Mouse (Mus musculus) limb, embryonic 12.5 days (tissue): ENCODE measurements around the gene Sh3glb2. TPM values are rescaled to one million over a fixed set of nuclear protein-coding genes. Genes with fewer than 3 reads are reported as not detected.

Experiments
- ATAC-seq: fragments of 200-750 bp; cut with Nextera tagmentation; 2 replicates; pipeline ENCODE4 v1.8.0; 2017; ENCODE audit warnings: low read depth, moderate TSS enrichment; ENCODE audit not compliant: insufficient number of reproducible peaks, insufficient read depth, low FRiP score, low TSS enrichment
- H3K27ac ChIP-seq: fragments of 300-500 bp; sonication (generic); 2 replicates; pipeline ENCODE4 v1.5.1; 2016; ENCODE audit warnings: mild to moderate bottlenecking, moderate library complexity
- H3K27me3 ChIP-seq: fragments of 300-500 bp; sonication (generic); 2 replicates; pipeline ENCODE4 v1.6.1; 2016; ENCODE audit warnings: mild to moderate bottlenecking, moderate library complexity
- H3K36me3 ChIP-seq: fragments of 300-500 bp; sonication (generic); 2 replicates; pipeline ENCODE4 v1.6.1; 2016; ENCODE audit warnings: mild to moderate bottlenecking, moderate library complexity
- H3K4me1 ChIP-seq: fragments of 300-500 bp; sonication (generic); replicated peaks from 2 replicates; pipeline ENCODE4 v1.6.1; 2016
- H3K4me2 ChIP-seq: fragments of 300-500 bp; sonication (generic); 2 replicates; pipeline ENCODE4 v1.6.1; 2016; ENCODE audit warnings: mild to moderate bottlenecking, moderate library complexity
- H3K4me3 ChIP-seq: fragments of 300-500 bp; sonication (generic); replicated peaks from 2 replicates; pipeline ENCODE4 v1.5.1; 2016; ENCODE audit warnings: mild to moderate bottlenecking
- H3K9ac ChIP-seq: fragments of 300-500 bp; sonication (generic); replicated peaks from 2 replicates; pipeline ENCODE4 v1.6.1; 2016; ENCODE audit warnings: mild to moderate bottlenecking, moderate library complexity
- H3K9me3 ChIP-seq: fragments of 300-500 bp; sonication (generic); 2 replicates; pipeline ENCODE4 v1.6.1; 2016; ENCODE audit warnings: mild to moderate bottlenecking, moderate library complexity
- WGBS: fragments of 180-500 bp; shearing (Covaris S2); methylation state at CpG from one replicate; pipeline ENCODE4 v1.1.7; 2016; 5-methylcytosine and 5-hydroxymethylcytosine counted together
- polyA plus RNA-seq: library from polyadenylated mRNA; unstranded; fragments of >200 nt; fragmentation: Nextera tagmentation; extraction: Ambion mirVana; gene quantifications from 2 replicates; pipeline ENCODE4 v1.2.1, GENCODE M21; 2016

The Sh3glb2 gene
- polyA plus RNA-seq: 85.1 and 91.0 TPM in 2 replicates

GRCm38 (mm10) chr2:30358533-30359531, at the start of gene Sh3glb2:
Gene Sh3glb2 (minus strand): TSS chr2:30359337.
- peak within 1 kb of the TSS; percentile 77 for H3K27ac ChIP-seq
- peak; percentile 71 for ATAC-seq
- H3K9ac ChIP-seq: peak within 1 kb of the TSS; percentile 79
- peaks cover 18% of the 10 kb centered on the region for H3K36me3 ChIP-seq
- H3K9me3 ChIP-seq: no peaks in the 10 kb centered on the region
- peak within 1 kb of the TSS; percentile 78 for H3K4me3 ChIP-seq
- H3K27me3 ChIP-seq: no peaks in the 10 kb centered on the region
- 2% methylated on average over 73 of the region's 73 CpGs for WGBS
- H3K4me2 ChIP-seq: peak within 1 kb of the TSS; percentile 91
- peaks cover 21% of the 10 kb centered on the region for H3K4me1 ChIP-seq

- ATAC-seq: no peak
- no peaks in the 10 kb centered on the region for H3K27me3 ChIP-seq
- H3K9me3 ChIP-seq: no peaks in the 10 kb centered on the region
- WGBS: 82% methylated on average over 8 of the region's 8 CpGs
- no peak overlapping the region for H3K9ac ChIP-seq
- peaks cover 76% of the 10 kb centered on the region for H3K36me3 ChIP-seq
- no peak overlapping the region for H3K4me2 ChIP-seq
- no peak overlapping the region for H3K4me3 ChIP-seq
- no peaks in the 10 kb centered on the region for H3K4me1 ChIP-seq
- H3K27ac ChIP-seq: no peak overlapping the region
Measured at GRCm38 (mm10) chr2:30408452-30409100, 49.4 kb upstream of the Sh3glb2 start.

- Histone ChIP-seq H3K4me2 (no peak overlapping the region), H3K4me3 (no peak overlapping the region), H3K9me3 (no peaks in the 10 kb centered on the region), H3K9ac (no peak overlapping the region), H3K4me1 (no peaks in the 10 kb centered on the region), H3K27me3 (no peaks in the 10 kb centered on the region), H3K27ac (no peak overlapping the region), H3K36me3 (peaks cover 80% of the 10 kb centered on the region)
- WGBS: 92% methylated on average over 10 of the region's 10 CpGs
- no peak for ATAC-seq
Measured at GRCm38 (mm10) chr2:30407778-30408177, 48.6 kb upstream of the Sh3glb2 start.

GRCm38 (mm10) chr2:30407221-30407620, 48.1 kb upstream of the Sh3glb2 start:
- Histone ChIP-seq H3K9me3 (no peaks in the 10 kb centered on the region), H3K27me3 (no peaks in the 10 kb centered on the region), H3K27ac (no peak overlapping the region), H3K36me3 (peaks cover 80% of the 10 kb centered on the region), H3K4me3 (no peak overlapping the region), H3K9ac (no peak overlapping the region), H3K4me2 (no peak overlapping the region), H3K4me1 (no peaks in the 10 kb centered on the region)
- 91% methylated on average over 2 of the region's 2 CpGs for WGBS
- no peak for ATAC-seq

- Histone ChIP-seq H3K4me1 (no peaks in the 10 kb centered on the region), H3K27me3 (no peaks in the 10 kb centered on the region), H3K9ac (no peak overlapping the region), H3K4me2 (no peak overlapping the region), H3K9me3 (no peaks in the 10 kb centered on the region), H3K27ac (no peak overlapping the region), H3K4me3 (no peak overlapping the region), H3K36me3 (peaks cover 95% of the 10 kb centered on the region)
- 77% methylated on average over 1 of the region's 1 CpGs for WGBS
- no peak for ATAC-seq
Measured at GRCm38 (mm10) chr2:30403870-30404269, 44.7 kb upstream of the Sh3glb2 start.

- no peak overlapping the region for H3K4me3 ChIP-seq
- peaks cover 96% of the 10 kb centered on the region for H3K36me3 ChIP-seq
- no peaks in the 10 kb centered on the region for H3K9me3 ChIP-seq
- no peaks in the 10 kb centered on the region for H3K27me3 ChIP-seq
- WGBS: 69% methylated on average over 2 of the region's 2 CpGs
- no peak for ATAC-seq
- H3K4me2 ChIP-seq: no peak overlapping the region
- H3K27ac ChIP-seq: no peak overlapping the region
- H3K9ac ChIP-seq: no peak overlapping the region
- H3K4me1 ChIP-seq: no peaks in the 10 kb centered on the region
Measured at GRCm38 (mm10) chr2:30402843-30403242, 43.7 kb upstream of the Sh3glb2 start.

- H3K4me1 ChIP-seq: no peaks in the 10 kb centered on the region
- no peaks in the 10 kb centered on the region for H3K9me3 ChIP-seq
- ATAC-seq: no peak
- no peak overlapping the region for H3K4me2 ChIP-seq
- peaks cover 96% of the 10 kb centered on the region for H3K36me3 ChIP-seq
- no peak overlapping the region for H3K27ac ChIP-seq
- H3K4me3 ChIP-seq: no peak overlapping the region
- no peaks in the 10 kb centered on the region for H3K27me3 ChIP-seq
- H3K9ac ChIP-seq: no peak overlapping the region
- WGBS: 91% methylated on average over 9 of the region's 9 CpGs
Measured at GRCm38 (mm10) chr2:30402351-30402826, 43.3 kb upstream of the Sh3glb2 start.

- Histone ChIP-seq H3K4me3 (no peak overlapping the region), H3K4me1 (no peaks in the 10 kb centered on the region), H3K9ac (no peak overlapping the region), H3K36me3 (peaks cover 97% of the 10 kb centered on the region), H3K27ac (no peak overlapping the region), H3K27me3 (no peaks in the 10 kb centered on the region), H3K4me2 (no peak overlapping the region), H3K9me3 (no peaks in the 10 kb centered on the region)
- ATAC-seq: no peak
- 95% methylated on average over 1 of the region's 1 CpGs for WGBS
Measured at GRCm38 (mm10) chr2:30401581-30401980, 42.4 kb upstream of the Sh3glb2 start.

GRCm38 (mm10) chr2:30399191-30400171, 40.3 kb upstream of the Sh3glb2 start:
- Histone ChIP-seq H3K4me2 (no peak overlapping the region), H3K9ac (no peak overlapping the region; the same call in 1 of the 2 replicates), H3K4me3 (no peak overlapping the region), H3K36me3 (peaks cover 87% of the 10 kb centered on the region), H3K9me3 (no peaks in the 10 kb centered on the region), H3K27me3 (no peaks in the 10 kb centered on the region), H3K4me1 (no peaks in the 10 kb centered on the region), H3K27ac (no peak overlapping the region)
- no peak for ATAC-seq
- WGBS: 71% methylated on average over 20 of the region's 20 CpGs

- H3K27me3 ChIP-seq: no peaks in the 10 kb centered on the region
- H3K4me3 ChIP-seq: no peak overlapping the region
- peaks cover 7% of the 10 kb centered on the region for H3K4me1 ChIP-seq
- no peak overlapping the region for H3K4me2 ChIP-seq
- no peaks in the 10 kb centered on the region for H3K9me3 ChIP-seq
- WGBS: 84% methylated on average over 10 of the region's 10 CpGs
- H3K27ac ChIP-seq: no peak overlapping the region
- H3K36me3 ChIP-seq: peaks cover 80% of the 10 kb centered on the region
- no peak for ATAC-seq
- no peak overlapping the region for H3K9ac ChIP-seq
Measured at GRCm38 (mm10) chr2:30397986-30398512, 38.9 kb upstream of the Sh3glb2 start.
